Mouse (Mus musculus): ENCODE measurements around the gene Cnnm3.

Gene Cnnm3

GRCm38 (mm10) chr1:36575347-36575746, 63.7 kb downstream of the Cnnm3 start:
- DNase-seq (ENCODE audit: low read depth) = no peak

GRCm38 (mm10) chr1:36576991-36577675, 65.5 kb downstream of the Cnnm3 start:
- DNase-seq (ENCODE audit: low read depth) = no peak
